Mouse (Mus musculus) forebrain, embryonic 10.5 days (tissue): Measurements from ENCODE around the gene Abhd2. TPM values are rescaled to one million over a fixed set of nuclear protein-coding genes. Genes with fewer than 3 reads are reported as not detected.

ENCODE experiments used
- DNase-seq: peaks from one replicate; pipeline ENCODE4 v3.0.0-alpha.2; 2017; ENCODE audit warnings: low spot score; ENCODE audit errors: extremely low spot score
- H3K27ac ChIP-seq: fragments of 300-500 bp; sonication (generic); 2 replicates; pipeline ENCODE4 v1.5.1; 2016; ENCODE audit warnings: mild to moderate bottlenecking
- H3K27me3 ChIP-seq: fragments of 300-500 bp; sonication (generic); 2 replicates; pipeline ENCODE4 v1.6.1; 2016; ENCODE audit warnings: mild to moderate bottlenecking; ENCODE audit not compliant: poor library complexity, severe bottlenecking
- H3K36me3 ChIP-seq: fragments of 300-500 bp; sonication (generic); replicated peaks from 2 replicates; pipeline ENCODE4 v1.6.1; 2016; ENCODE audit warnings: mild to moderate bottlenecking, moderate library complexity
- H3K4me1 ChIP-seq: fragments of 300-500 bp; sonication (generic); 2 replicates; pipeline ENCODE4 v1.6.1; 2016
- H3K4me3 ChIP-seq: fragments of 300-500 bp; sonication (generic); 2 replicates; pipeline ENCODE4 v1.5.1; 2016; ENCODE audit warnings: mild to moderate bottlenecking, moderate library complexity
- H3K9me3 ChIP-seq: fragments of 300-500 bp; sonication (generic); 2 replicates; pipeline ENCODE4 v1.6.1; 2016; ENCODE audit warnings: mild to moderate bottlenecking, moderate library complexity
- WGBS: fragments of 180-500 bp; shearing (Covaris S2); methylation state at CpG from one replicate; pipeline ENCODE4 v1.1.7; 2016; 5-methylcytosine and 5-hydroxymethylcytosine counted together
- polyA plus RNA-seq: library from polyadenylated mRNA; unstranded; fragments of >200 nt; fragmentation: Nextera tagmentation; extraction: Ambion mirVana; gene quantifications from 2 replicates; pipeline ENCODE4 v1.2.1, GENCODE M21; 2016

The Abhd2 gene
- polyA plus RNA-seq, 1 experiment from 2014 or later: 8.6 TPM

DNA sequence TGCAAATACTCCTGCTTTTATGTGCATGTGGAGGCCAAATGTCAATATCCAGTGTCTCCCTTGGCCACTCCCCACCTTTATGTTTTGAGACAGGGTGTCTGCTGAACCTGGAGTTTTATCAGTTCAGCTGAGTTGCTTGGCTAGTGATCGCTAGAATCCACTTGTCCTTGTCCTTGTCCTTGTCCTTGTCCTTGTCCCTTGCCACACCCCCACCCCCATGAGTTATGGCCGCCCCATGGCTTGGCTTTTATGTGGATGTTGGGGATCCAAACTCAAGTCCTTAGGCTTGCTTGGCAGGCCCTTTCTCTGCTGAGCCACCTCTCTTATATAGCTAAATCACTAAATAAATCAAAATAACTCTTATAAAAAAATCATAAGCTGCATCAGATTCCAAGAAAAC is 29.6 kb downstream of the Abhd2 start:
- Histone ChIP-seq H3K27me3 (no peaks in the 10 kb centered on the region), H3K4me1 (peaks cover 20% of the 10 kb centered on the region), H3K4me3 (no peak overlapping the region), H3K36me3 (peaks cover 44% of the 10 kb centered on the region), H3K27ac (no peak overlapping the region), H3K9me3 (no peaks in the 10 kb centered on the region)
- 91% methylated on average over 2 of the region's 2 CpGs for WGBS
- DNase-seq: no peak

DNA sequence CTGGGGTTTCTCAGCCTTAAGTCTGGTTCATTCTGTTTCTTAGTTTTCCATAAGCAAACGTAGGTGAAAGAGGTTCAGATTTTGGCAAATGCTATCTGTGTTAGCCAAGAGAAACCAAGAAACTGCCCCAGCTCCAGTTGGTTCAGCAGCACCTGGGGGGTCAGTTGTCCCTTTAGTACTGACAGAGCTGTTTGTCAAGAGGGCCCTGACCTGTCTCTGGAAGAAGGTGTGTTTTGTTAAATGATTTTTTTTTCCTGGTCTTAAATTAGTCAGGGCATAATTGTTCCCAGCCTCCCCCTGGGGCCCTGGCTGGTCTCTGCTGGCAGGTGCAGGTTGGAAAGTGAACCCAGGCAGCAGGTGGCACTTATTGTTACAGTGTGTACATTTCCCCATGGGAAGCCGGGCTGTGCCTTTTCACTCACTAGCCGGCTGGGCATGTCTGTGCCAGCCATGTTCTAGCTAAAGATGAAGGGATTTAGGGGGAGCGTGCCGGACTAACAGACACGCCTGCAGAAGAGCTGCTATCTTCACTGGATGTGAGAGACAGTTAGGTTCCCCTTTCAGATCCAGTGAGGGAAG is 30.3 kb downstream of the Abhd2 start:
- Histone ChIP-seq H3K27me3 (no peaks in the 10 kb centered on the region), H3K9me3 (no peaks in the 10 kb centered on the region), H3K4me1 (peaks cover 22% of the 10 kb centered on the region), H3K36me3 (peaks cover 37% of the 10 kb centered on the region), H3K27ac (0 out of 2 replicates have a peak overlapping the region, but pooled peaks have one; percentile 12), H3K4me3 (no peak overlapping the region)
- DNase-seq: no peak
- 84% methylated on average over 6 of the region's 6 CpGs for WGBS

- peak overlapping the region; percentile 81; the same call in 1 of the 2 replicates for H3K27ac ChIP-seq
- peaks cover 59% of the 10 kb centered on the region for H3K4me1 ChIP-seq
- peaks cover 15% of the 10 kb centered on the region for H3K36me3 ChIP-seq
- no peaks in the 10 kb centered on the region for H3K27me3 ChIP-seq
- WGBS: 85% methylated on average over 8 of the region's 8 CpGs
- H3K4me3 ChIP-seq: no peak overlapping the region
- DNase-seq: no peak
- H3K9me3 ChIP-seq: no peaks in the 10 kb centered on the region
These were observed 35.5 kb downstream of the Abhd2 start for GRCm38 (mm10) chr7:79308455-79309030.

GRCm38 (mm10) chr7:79309247-79310190 is 36.5 kb downstream of the Abhd2 start:
- Histone ChIP-seq H3K4me1 (peaks cover 66% of the 10 kb centered on the region), H3K9me3 (no peaks in the 10 kb centered on the region), H3K4me3 (no peak overlapping the region), H3K27me3 (no peaks in the 10 kb centered on the region), H3K27ac (peak overlapping the region; percentile 81), H3K36me3 (peaks cover 6% of the 10 kb centered on the region)
- no peak for DNase-seq
- WGBS: 61% methylated on average over 19 of the region's 19 CpGs

DNA sequence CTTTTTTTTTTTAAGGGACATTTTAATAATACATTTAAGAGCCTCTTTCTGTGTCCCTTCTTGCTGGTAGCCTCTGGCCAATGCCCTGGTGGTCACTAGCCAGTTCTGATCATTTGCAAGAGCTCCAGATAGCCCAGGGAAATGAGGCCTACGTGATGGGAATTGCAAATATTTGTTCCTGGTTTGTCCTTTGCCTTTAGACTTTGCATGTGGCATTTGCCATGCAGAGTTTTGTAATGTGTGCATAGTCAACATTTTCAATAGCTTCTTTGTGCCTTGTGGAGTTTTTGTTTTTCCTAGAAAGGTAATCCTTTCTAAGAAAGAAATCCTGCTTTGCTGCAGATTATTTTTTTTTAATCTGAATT is 37.2 kb downstream of the Abhd2 start:
- peaks cover 70% of the 10 kb centered on the region for H3K4me1 ChIP-seq
- H3K27me3 ChIP-seq: no peaks in the 10 kb centered on the region
- H3K9me3 ChIP-seq: no peaks in the 10 kb centered on the region
- DNase-seq: no peak
- peak overlapping the region; percentile 81; the same call in 1 of the 2 replicates for H3K27ac ChIP-seq
- peaks cover 4% of the 10 kb centered on the region for H3K36me3 ChIP-seq
- WGBS: 40% methylated on average over 1 of the region's 1 CpGs
- H3K4me3 ChIP-seq: no peak overlapping the region

DNA sequence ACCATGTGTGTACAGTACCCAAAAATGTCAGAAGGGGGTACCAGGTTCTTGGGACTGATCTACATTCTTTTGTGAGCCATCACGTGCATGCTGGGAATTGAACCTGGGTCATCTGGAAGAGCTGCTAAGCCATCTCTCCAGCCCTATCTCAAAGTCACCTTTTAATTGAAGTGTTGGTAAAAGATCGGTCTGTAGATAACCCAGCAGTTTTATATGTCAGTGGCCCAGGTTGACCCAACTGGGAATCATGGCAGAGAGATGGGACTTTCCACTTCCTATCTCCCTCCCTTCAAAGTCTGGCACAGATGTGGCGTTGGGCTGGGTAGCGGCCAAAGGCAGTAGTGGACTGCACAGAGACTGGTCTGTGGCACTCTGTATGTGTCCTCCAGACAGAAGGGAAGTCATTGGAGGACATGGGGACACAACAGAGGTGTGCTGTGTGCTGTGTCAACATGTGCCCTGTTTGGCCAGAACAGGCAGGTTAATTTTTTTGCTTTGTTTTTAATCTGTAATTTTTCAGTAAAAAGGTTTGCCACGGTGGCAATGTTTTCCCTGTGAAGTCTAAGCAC is 38.5 kb downstream of the Abhd2 start:
- WGBS: 93% methylated on average over 5 of the region's 5 CpGs
- H3K4me1 ChIP-seq: peaks cover 83% of the 10 kb centered on the region
- H3K36me3 ChIP-seq: no peaks in the 10 kb centered on the region; the same call in 1 of the 2 replicates
- H3K27ac ChIP-seq: peak overlapping the region; percentile 58; the same call in 1 of the 2 replicates
- no peak overlapping the region for H3K4me3 ChIP-seq
- no peak for DNase-seq
- no peaks in the 10 kb centered on the region for H3K9me3 ChIP-seq
- H3K27me3 ChIP-seq: no peaks in the 10 kb centered on the region

DNA sequence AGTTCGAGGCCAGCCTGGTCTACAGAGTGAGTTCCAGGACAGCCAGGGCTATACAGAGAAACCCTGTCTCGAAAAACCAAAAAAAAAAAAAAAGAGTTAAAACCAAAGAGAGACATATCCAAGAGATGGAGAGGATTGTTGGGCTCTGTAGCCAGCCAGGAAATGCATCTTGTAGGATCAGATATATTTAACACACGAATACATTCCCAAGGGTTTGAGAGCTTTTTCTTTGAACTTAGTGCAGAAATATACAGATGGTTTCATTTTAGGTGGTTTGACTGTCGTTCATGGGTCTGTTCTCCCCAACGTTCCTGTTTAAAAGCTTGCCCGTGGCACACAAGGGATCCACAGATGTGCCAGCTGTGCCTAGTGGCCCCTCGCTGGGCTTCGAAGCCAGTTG is 39.2 kb downstream of the Abhd2 start:
- WGBS: 78% methylated on average over 8 of the region's 8 CpGs
- H3K4me1 ChIP-seq: peaks cover 90% of the 10 kb centered on the region
- peak overlapping the region; percentile 69; the same call in 1 of the 2 replicates for H3K27ac ChIP-seq
- H3K9me3 ChIP-seq: no peaks in the 10 kb centered on the region
- H3K4me3 ChIP-seq: no peak overlapping the region
- DNase-seq: no peak
- no peaks in the 10 kb centered on the region for H3K27me3 ChIP-seq
- H3K36me3 ChIP-seq: no peaks in the 10 kb centered on the region; the same call in 1 of the 2 replicates

DNA sequence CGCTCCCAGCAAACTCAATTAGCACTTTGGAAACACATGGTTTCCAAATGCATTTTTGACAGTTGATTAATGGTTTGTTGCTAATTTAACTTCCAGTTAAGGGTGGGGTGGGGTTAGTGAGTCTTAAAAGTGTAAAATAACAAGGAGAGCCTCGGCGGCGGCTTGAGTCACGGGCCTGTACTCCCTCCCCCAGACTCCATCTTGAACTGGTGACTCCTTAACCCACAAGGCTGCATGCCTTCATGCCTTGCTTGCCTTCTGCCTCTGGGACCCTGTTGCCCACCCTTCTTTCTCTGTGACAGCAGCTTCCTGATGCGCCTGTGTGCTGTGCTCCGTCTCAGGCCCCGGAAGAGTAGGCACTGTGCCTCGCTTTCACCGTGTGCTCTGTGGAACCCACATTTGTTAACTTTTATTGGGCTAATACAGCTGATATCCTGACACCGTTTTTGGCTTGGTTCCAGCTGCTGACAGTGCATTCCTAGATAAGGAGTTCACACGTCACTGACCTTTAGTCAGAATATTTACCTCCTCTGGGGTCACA is 40.6 kb downstream of the Abhd2 start:
- DNase-seq: no peak
- Histone ChIP-seq H3K27ac (peak overlapping the region; percentile 69), H3K4me3 (no peak overlapping the region), H3K36me3 (no peaks in the 10 kb centered on the region), H3K4me1 (peaks cover 98% of the 10 kb centered on the region), H3K9me3 (no peaks in the 10 kb centered on the region), H3K27me3 (no peaks in the 10 kb centered on the region)
- 75% methylated on average over 12 of the region's 12 CpGs for WGBS

- Histone ChIP-seq H3K36me3 (no peaks in the 10 kb centered on the region), H3K27ac (peak overlapping the region; percentile 76; the same call in 1 of the 2 replicates), H3K27me3 (no peaks in the 10 kb centered on the region), H3K9me3 (no peaks in the 10 kb centered on the region), H3K4me1 (peaks cover 89% of the 10 kb centered on the region), H3K4me3 (no peak overlapping the region)
- WGBS: 71% methylated on average over 5 of the region's 5 CpGs
- DNase-seq: no peak
These were observed 41.5 kb downstream of the Abhd2 start for GRCm38 (mm10) chr7:79314517-79314916.

GRCm38 (mm10) chr7:79315149-79315548 is 42.1 kb downstream of the Abhd2 start:
- H3K4me1 ChIP-seq: peaks cover 83% of the 10 kb centered on the region
- H3K27ac ChIP-seq: peak overlapping the region; percentile 76
- 81% methylated on average over 8 of the region's 8 CpGs for WGBS

DNA sequence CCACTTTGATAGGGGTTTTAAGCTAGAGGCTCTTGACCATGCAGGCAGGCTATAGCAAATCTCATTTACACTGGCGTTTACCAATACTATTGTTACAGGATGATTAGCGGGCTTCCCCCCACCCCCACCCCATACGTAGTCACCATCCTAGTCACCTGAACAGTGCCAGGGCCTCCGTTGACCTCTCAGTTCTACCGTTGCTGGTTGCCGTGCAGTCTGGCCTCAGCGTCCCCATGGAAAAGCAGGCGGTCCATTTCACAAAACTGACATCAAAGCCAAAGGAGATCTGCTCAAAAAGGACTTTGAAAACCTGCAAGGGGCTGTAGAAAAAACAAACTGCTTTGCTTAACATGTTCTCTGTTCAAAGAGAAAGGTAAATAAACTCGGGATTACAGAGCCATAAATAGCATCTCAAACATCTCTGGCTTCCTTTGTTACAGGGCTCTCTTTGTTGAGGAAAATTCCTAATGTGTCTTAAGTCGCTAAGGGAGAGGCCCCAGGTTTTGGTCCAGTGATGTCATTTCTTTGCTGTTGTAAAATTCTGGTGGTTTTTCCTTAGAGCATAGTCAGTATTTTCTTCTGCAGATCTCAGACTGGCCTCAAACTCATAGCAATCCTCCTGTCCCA is 43.2 kb downstream of the Abhd2 start:
- no peak for DNase-seq

More at GRCm38 (mm10) chr7:79315149-79315548, 42.1 kb downstream of the Abhd2 start:
- DNase-seq: no peak
- Histone ChIP-seq H3K9me3 (no peaks in the 10 kb centered on the region), H3K27me3 (no peaks in the 10 kb centered on the region), H3K36me3 (no peaks in the 10 kb centered on the region), H3K4me3 (no peak overlapping the region)

DNA sequence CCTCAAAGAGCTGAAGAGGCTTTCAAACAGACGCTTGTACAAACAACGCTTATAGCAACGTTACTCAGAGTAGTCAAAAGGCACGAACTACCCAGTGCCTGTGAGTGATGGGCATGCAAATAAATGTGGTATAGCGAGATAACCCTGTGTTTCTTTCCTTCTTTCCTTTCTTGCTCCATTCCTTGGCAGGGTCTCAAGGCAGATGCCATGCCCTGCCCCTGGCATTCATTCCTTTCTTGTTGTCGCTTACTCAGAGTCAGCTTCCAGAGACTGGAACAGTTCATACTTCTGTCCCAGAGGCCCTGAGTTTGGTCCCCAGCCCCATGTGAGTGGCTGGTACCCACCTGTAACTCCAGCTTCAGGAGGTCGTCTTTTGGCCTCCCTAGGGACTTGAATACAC is 44.6 kb downstream of the Abhd2 start:
- WGBS: 92% methylated on average over 7 of the region's 7 CpGs

More for the DNA sequence above, 43.2 kb downstream of the Abhd2 start:
- Histone ChIP-seq H3K4me3 (no peak overlapping the region), H3K4me1 (peaks cover 74% of the 10 kb centered on the region), H3K36me3 (no peaks in the 10 kb centered on the region), H3K27ac (peak overlapping the region; percentile 76), H3K9me3 (no peaks in the 10 kb centered on the region), H3K27me3 (no peaks in the 10 kb centered on the region)
- 27% methylated on average over 10 of the region's 10 CpGs for WGBS

More for the DNA sequence above, 44.6 kb downstream of the Abhd2 start:
- Histone ChIP-seq H3K9me3 (no peaks in the 10 kb centered on the region), H3K27me3 (no peaks in the 10 kb centered on the region), H3K4me1 (peaks cover 68% of the 10 kb centered on the region), H3K27ac (peak overlapping the region; percentile 63; the same call in 1 of the 2 replicates), H3K4me3 (no peak overlapping the region), H3K36me3 (no peaks in the 10 kb centered on the region)
- no peak for DNase-seq
